Mouse (Mus musculus) erythroblast, embryonic 14.5 days (primary cell): ENCODE data around the gene Dgcr8. TPM values are rescaled to one million over a fixed set of nuclear protein-coding genes. Genes with fewer than 3 reads are reported as not detected.

ENCODE experiments used
- H3K27me3 ChIP-seq: 2 replicates; pipeline ENCODE4 v1.6.1; 2012; ENCODE audit warnings: inconsistent platforms; ENCODE audit not compliant: control insufficient read depth
- H3K36me3 ChIP-seq: 2 replicates; pipeline ENCODE4 v1.6.1; 2012; ENCODE audit warnings: mild to moderate bottlenecking, inconsistent platforms; ENCODE audit not compliant: control insufficient read depth
- H3K4me1 ChIP-seq: 2 replicates; pipeline ENCODE4 v1.6.1; 2012; ENCODE audit warnings: inconsistent platforms; ENCODE audit not compliant: control insufficient read depth
- H3K4me3 ChIP-seq: replicated peaks from 2 replicates; pipeline ENCODE3; 2012; ENCODE audit warnings: moderate library complexity, mild to moderate bottlenecking, inconsistent platforms
- H3K9me3 ChIP-seq: 2 replicates; pipeline ENCODE4 v1.6.1; 2012; ENCODE audit warnings: low read length, inconsistent platforms, mixed read lengths; ENCODE audit not compliant: control insufficient read depth
- GATA1 ChIP-seq: IDR thresholded peaks from 2 replicates; pipeline ENCODE4 v1.6.1; 2012; ENCODE audit warnings: low read length, inconsistent platforms, mixed read lengths
- TAL1 ChIP-seq: IDR thresholded peaks from 3 replicates; pipeline ENCODE4 v1.6.1; 2012; ENCODE audit warnings: low read length, inconsistent platforms, mixed read lengths
- polyA plus RNA-seq: library from polyadenylated mRNA; stranded (reverse); fragments of >175 nt; gene quantifications from 2 replicates; pipeline ENCODE4 v1.2.3, GENCODE M21; 2012

The Dgcr8 gene
- polyA plus RNA-seq: 0.64 and 0.95 TPM in 2 replicates

DNA sequence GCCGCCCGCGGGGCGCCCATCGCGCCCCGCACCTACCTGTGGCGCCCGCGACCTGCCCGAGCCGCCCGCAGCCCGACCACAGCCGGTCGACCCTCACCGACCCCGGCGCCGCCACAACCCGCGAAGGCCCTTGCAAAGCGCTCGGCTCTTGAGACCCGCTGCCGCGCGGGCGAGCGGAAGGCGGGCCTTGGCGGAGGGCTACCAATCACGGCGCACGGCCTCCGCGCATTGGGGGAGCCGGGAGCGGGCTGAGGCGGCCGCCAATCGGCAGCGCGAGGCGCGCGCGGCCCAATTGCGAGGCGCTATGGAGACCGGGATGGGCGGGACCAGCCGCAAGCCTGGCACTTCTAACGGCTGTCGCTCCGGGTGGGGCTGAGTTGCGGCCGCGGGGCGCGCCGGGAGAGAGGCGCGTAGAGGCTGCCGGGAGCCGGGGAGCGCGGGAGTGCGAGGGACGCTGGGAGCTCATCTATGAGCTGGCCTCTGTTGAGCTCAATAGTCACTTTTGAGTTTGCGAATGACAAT, at the start of gene Dgcr8:
Gene Dgcr8, minus strand, starts transcription at position 180 of the 522 bp plus-strand sequence.
- H3K4me3 ChIP-seq: peak within 1 kb of the TSS; percentile 97
- no peaks in the 10 kb centered on the region for H3K27me3 ChIP-seq
- TF ChIP-seq GATA1: no peak
- no peak for TF ChIP-seq TAL1
- no peaks in the 10 kb centered on the region for H3K9me3 ChIP-seq
- H3K36me3 ChIP-seq: peaks cover 44% of the 10 kb centered on the region
- peaks cover 40% of the 10 kb centered on the region for H3K4me1 ChIP-seq

DNA sequence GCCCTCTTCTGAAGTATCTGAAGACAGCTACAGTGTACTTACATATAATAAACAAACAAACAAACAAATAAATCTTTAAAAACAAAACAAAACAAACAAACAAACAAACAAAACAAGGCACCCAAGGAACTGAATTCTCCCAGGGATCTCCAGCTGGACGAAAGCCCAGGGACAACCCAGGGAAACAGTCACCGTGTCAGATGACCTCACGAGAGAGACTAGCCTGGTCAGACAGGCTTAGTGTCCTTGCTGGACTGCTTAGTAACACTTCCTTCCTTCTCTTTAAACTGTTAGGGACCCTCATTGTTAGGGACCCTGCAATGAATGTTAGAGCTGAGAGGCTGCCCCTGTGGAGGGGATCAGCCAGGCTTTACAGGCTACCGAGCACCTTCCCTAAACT, 48.2 kb upstream of the Dgcr8 start:
- Histone ChIP-seq H3K4me3 (no peak overlapping the region), H3K9me3 (no peaks in the 10 kb centered on the region), H3K4me1 (peaks cover 57% of the 10 kb centered on the region), H3K27me3 (no peaks in the 10 kb centered on the region), H3K36me3 (peaks cover 94% of the 10 kb centered on the region)
- TF ChIP-seq GATA1 (no peak), TAL1 (no peak)

DNA sequence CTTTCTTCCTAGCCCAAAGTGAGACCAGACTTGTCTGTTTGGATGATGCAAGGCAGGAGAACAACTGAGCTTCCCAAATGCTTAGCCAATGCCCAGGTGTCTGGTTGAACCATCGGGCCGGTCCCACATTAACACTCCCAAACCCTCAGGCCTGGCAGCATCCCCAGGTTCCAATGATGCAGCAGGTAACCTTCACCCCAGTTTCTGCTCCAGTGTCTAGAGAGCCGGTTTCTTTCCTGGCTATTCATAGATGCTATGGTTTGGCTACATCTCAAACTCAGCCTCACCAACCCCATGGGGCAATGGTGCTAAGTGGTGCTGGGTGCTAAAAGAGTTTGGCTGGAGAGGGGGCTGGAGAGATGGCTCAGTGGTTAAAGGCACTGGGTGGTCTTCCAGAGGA, 46.9 kb upstream of the Dgcr8 start:
- H3K4me3 ChIP-seq: no peak overlapping the region
- H3K36me3 ChIP-seq: peaks cover 99% of the 10 kb centered on the region
- no peaks in the 10 kb centered on the region for H3K27me3 ChIP-seq
- H3K4me1 ChIP-seq: peaks cover 45% of the 10 kb centered on the region
- no peaks in the 10 kb centered on the region for H3K9me3 ChIP-seq
- TF ChIP-seq TAL1: no peak
- no peak for TF ChIP-seq GATA1

DNA sequence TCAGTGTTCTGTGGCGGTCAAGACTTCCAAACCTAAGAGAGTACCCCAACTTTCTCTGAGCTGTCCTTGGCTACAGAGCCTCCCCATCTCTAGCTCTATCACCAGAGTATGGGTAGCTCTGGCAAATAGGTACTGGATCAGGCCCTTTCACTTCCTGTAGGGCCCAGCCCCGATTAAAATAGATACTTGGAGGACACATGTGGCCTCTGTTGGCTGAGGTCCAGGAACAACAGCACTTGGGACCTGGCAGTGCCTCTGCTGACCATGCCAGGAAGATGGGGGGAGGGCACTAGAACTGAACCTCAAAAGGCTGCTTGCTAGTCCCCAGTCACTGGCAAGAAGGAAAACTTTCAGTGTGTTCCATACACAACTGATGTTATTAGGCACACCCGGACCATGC, 44.9 kb upstream of the Dgcr8 start:
- TF ChIP-seq TAL1 (no peak), GATA1 (no peak)
- Histone ChIP-seq H3K4me1 (peaks cover 32% of the 10 kb centered on the region), H3K36me3 (peaks cover 100% of the 10 kb centered on the region), H3K9me3 (no peaks in the 10 kb centered on the region), H3K4me3 (no peak overlapping the region), H3K27me3 (no peaks in the 10 kb centered on the region)

DNA sequence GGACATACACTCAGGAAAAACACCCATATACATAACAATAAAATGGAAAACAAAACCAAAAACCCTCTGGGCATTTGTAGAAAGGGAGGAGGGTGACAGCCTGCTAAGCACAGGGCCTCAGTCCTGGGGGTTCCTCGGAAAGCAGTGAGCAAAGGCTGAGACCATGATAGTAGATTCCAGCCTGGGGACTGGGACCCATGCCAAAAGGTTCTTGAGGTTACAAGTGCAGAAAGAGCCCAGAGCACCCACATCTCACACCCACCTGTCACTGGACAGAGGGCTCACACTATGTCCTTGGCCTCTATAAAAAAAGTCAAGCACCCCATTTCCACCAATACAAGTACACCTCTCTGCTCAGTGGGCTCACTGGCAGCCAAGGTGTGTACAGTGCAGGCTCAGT, 39.5 kb upstream of the Dgcr8 start:
- no peak overlapping the region for H3K4me3 ChIP-seq
- H3K27me3 ChIP-seq: no peaks in the 10 kb centered on the region
- TF ChIP-seq TAL1 (no peak), GATA1 (no peak)
- H3K9me3 ChIP-seq: no peaks in the 10 kb centered on the region
- peaks cover 7% of the 10 kb centered on the region for H3K4me1 ChIP-seq
- peaks cover 96% of the 10 kb centered on the region for H3K36me3 ChIP-seq

DNA sequence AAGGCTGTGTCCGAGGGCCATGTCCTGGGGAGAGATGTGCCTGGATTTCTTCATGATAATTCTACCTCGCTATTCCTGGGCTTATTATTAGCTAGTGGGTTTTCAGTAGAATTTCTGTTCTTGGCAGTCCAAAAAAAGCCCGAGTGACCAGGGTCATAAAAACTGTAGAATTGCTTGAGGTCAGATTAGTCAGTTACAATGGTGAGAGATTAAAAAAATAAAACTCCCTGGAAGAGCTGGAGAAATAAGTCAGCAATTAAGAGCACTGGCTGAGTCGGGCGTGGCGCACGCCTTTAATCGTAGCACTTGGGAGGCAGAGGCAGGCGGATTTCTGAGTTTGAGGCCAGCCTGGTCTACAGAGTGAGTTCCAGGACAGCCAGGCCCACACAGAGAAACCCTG, 38.9 kb upstream of the Dgcr8 start:
- no peaks in the 10 kb centered on the region for H3K27me3 ChIP-seq
- H3K4me1 ChIP-seq: peaks cover 7% of the 10 kb centered on the region
- TF ChIP-seq TAL1: no peak
- no peak for TF ChIP-seq GATA1
- peaks cover 96% of the 10 kb centered on the region for H3K36me3 ChIP-seq
- no peak overlapping the region for H3K4me3 ChIP-seq
- H3K9me3 ChIP-seq: no peaks in the 10 kb centered on the region

DNA sequence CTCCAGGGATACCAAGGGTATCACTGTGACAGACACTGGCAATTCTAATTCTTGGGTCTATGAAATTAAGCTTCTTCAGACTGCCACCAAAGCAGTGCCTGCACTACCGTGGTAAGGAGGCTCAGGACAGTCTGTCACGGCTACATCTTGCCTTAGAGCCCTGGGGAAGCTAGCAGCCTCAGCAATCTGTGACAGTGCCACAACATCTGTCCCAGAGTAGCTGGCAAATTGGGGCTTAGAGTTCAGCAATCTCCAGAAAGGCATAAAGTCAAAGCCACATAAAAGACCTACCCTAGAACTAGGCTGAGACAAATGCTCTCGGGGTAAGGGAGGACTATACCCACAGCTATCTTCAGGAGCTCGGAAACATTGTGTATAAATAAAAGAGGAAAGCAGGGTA, 36.7 kb upstream of the Dgcr8 start:
- H3K36me3 ChIP-seq: peaks cover 96% of the 10 kb centered on the region
- no peaks in the 10 kb centered on the region for H3K27me3 ChIP-seq
- H3K9me3 ChIP-seq: no peaks in the 10 kb centered on the region
- no peak overlapping the region for H3K4me3 ChIP-seq
- H3K4me1 ChIP-seq: peaks cover 7% of the 10 kb centered on the region
- no peak for TF ChIP-seq GATA1
- no peak for TF ChIP-seq TAL1

DNA sequence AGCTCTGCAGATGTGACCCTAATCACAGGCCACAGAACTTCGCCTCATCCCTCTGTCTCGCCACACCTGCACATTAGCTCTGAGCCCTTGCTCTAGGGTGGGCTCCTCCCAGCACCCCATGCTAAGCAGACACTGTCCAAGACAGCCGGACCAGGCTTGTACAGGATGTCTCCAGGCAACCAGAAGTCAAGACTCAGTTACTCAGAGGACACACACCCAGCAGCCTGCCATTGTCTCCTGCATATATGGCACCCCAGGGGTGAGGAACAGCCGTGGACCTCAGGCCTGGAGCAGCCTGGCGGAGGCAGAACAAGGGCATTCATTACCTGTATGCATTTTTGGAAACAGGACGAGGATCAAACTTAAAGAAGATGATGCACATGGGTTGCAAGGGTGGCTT, 35.0 kb upstream of the Dgcr8 start:
- Histone ChIP-seq H3K36me3 (peaks cover 95% of the 10 kb centered on the region), H3K4me3 (no peak overlapping the region), H3K27me3 (no peaks in the 10 kb centered on the region), H3K4me1 (0 out of 2 replicates have a peak, but pooled peaks cover 2% of the 10 kb centered on the region), H3K9me3 (no peaks in the 10 kb centered on the region)
- no peak for TF ChIP-seq GATA1
- TF ChIP-seq TAL1: no peak

DNA sequence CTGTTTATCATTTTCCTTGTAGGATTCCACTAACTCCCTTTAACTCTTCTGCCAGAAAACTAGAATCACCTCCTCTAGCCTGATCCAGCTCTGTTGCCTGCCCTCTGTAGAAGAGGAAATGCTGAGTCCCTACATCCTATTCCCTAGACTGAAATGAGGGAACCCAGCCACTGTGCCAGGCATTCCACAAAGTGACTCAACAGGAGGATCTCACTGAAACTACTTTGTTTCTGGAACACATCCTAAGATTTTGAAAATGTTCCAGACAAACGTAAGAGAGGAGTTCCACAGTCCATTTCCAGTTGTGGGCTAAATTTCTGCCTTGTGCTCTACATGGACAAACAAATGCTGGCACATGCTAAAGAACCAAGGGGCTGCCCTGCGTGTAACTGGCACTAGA, 34.4 kb upstream of the Dgcr8 start:
- Histone ChIP-seq H3K4me1 (0 out of 2 replicates have a peak, but pooled peaks cover 2% of the 10 kb centered on the region), H3K36me3 (peaks cover 95% of the 10 kb centered on the region), H3K4me3 (no peak overlapping the region), H3K9me3 (no peaks in the 10 kb centered on the region), H3K27me3 (no peaks in the 10 kb centered on the region)
- no peak for TF ChIP-seq TAL1
- TF ChIP-seq GATA1: no peak

DNA sequence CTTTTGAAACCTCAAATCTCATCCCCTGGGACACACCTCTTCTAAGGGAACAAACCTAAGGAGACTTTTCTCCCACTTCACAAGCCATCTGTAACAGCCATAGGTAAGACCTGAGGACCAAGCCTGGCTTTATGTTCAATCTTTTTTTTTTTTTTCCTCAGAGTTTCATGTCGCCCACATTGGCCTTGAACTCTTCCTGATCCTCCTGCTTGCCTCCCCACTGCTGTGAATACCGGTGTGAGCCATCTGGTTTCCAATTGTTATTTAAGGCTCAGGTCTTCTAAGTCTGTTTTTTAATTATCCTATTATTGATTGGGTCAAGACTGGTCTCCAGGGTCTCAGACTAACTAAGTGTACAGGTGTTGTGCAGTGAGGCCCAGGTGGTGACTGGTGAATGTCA, 32.4 kb upstream of the Dgcr8 start:
- Histone ChIP-seq H3K27me3 (no peaks in the 10 kb centered on the region), H3K4me3 (no peak overlapping the region), H3K36me3 (peaks cover 96% of the 10 kb centered on the region), H3K9me3 (no peaks in the 10 kb centered on the region), H3K4me1 (0 out of 2 replicates have a peak, but pooled peaks cover 2% of the 10 kb centered on the region)
- TF ChIP-seq GATA1 (no peak), TAL1 (no peak)
